Mouse (Mus musculus): ENCODE data around the gene Hmx1. TPM values are rescaled to one million over a fixed set of nuclear protein-coding genes. Genes with fewer than 3 reads are reported as not detected.
A peak's percentile ranks its signal among the peaks of the same experiment; 100 is the strongest.

Hmx1 gene
- under 1 TPM in 1 of 2 experiments, not detected in 1; 0.23 TPM for total RNA-seq (2021)
- long read RNA-seq, experiment 1: 0 reads
- long read RNA-seq, experiment 2: 0 reads

DNA sequence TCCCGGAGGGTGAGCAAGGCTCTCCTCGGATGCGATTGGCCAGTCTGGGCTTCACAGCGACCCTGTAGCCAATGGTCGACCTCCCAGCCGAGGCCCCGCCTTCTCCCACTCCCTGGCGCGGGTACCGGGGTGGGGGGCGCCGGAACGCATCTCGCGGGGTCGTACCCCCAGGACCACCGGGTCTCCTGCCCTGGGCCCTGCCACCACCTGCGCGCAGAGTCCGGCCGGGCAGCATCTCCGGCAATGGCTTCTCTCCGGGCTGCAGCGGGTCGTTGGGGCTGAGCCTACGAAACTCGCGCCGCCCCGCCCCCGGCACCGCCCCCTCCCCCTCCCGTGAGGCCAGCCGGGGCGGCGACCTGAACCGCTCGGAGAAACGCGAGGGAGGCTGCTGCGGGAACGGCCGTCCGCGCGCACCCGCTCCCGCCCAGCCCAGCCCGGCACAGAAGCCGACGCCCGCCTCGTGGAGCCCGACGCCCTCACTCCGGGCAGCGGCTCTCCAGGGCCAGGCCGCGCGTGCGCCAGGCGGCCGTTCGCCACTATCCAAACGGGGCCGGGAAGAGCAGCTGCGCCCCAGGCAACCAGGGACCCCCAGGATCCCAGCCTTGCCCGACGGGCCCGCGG lies at the start of gene Hmx1:
Hmx1 (plus strand) TSS at position 618 of the 621 bp plus-strand sequence.
- peak; percentile 16 to 19 for DNase-seq

DNA sequence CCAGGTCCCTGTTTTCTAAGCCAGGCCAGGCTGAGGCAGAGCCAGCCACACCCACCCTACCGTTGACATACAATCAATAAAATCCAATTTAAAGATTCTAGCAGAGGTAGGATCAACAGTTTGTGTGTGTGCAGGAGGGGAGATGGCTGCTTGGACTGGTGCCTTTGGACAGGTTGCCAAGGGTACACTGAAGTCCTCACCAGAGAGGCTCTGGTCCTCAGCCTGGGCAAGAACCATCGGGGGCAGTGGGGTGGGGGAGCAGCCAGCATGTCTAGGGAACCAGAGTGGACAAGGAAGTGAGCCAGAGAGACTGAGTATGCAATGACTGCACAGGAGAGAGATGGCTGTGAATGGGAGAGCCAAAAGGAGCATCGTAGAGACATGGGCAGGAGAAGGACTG lies 43.8 kb upstream of the Hmx1 start:
- no peak for DNase-seq

DNA sequence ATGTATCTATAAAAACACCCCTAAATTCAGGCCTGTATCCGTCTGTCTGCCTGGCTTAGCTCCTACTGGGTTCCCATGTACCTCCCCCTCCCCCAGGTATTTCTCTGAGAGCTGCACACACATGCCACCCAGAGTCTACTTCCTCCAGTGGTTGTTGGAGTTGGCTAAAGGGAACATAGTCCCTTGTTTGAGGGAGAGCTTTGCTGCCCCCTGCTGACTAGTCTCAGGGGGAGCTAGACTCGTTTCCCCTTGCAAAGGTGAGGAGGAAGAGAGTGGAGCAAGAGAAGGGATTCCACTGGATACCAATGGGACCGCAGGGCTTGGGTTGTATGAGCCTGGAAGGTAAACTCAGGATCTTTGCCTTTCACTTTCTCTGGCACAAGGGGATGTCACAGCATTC lies 40.1 kb upstream of the Hmx1 start:
- DNase-seq: peak; percentile 74 to 86

DNA sequence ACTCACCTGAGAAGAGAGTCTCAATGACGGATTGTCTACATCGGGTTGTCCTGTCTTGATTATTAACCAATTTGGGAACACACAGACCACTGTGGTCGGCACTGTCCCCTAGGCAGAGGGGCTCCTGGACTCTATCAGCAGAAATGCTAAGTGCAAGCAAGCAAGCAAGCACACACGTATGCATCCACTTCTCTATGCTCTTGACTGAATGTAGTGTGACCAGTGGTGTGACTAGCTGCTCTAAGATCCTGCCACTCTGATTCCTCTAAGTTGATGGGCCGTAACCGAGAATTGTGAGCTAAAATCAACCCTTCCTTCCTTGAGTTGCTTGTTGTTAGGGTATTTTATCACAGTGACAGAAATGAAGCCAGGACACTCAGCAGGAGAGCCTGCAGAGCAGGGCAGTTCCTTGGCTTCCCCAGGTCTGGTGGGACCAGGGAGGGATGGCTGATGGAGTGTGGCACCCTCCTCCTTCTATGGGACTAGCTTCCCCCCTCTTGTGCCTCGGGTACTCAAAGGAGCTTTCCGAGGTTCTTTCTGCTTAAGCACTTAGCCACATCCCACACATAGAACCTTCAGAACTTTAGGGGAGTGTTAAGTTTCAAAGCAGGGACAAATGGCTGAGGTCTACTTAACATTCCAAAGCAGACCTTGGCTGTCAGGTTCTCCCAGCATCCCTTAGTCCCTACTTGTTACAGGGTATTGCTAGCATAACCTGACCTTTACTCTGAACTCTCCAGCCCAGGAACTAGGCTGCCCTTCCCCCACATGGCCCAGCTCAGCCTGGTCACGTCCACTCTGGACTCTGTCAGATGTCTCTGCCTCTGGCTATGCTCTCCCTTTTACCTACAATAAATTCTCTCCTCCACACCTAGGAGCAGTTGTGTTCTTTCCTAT lies 31.1 kb upstream of the Hmx1 start:
- no peak for DNase-seq

DNA sequence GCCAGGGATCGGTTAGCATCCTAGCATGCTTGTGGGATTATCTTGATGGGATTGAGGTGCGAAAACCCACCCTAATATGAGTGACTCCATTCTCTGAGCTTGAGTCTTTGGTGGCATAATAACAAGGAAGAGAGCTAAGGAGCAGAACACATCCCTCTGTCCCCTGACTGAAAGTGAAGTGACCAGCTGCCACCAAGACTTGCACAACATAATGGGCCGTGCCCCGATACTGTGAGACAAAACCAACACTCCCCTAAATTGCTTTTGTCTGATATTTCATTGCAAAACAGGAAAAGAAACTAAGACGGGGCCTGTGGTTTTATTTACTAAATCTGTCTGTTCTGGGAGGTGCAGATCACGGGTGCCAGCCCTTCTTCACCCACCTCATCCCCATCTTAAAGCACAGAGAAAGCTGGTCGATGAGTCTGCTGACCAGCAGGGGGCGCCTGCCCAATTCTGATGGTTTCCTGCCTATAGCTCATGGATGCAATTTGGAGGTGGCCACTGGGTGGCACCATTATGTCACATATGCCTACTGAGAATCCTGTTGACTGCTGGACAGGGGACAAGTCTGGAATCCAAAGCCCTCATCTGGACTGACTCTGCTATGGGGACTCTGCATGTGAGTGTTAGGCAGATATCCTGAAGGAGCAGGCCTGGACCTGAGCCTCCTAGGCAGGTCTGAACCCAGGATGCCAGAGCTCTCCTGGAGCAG lies 27.2 kb upstream of the Hmx1 start:
- DNase-seq: peak; percentile 92 to 94

DNA sequence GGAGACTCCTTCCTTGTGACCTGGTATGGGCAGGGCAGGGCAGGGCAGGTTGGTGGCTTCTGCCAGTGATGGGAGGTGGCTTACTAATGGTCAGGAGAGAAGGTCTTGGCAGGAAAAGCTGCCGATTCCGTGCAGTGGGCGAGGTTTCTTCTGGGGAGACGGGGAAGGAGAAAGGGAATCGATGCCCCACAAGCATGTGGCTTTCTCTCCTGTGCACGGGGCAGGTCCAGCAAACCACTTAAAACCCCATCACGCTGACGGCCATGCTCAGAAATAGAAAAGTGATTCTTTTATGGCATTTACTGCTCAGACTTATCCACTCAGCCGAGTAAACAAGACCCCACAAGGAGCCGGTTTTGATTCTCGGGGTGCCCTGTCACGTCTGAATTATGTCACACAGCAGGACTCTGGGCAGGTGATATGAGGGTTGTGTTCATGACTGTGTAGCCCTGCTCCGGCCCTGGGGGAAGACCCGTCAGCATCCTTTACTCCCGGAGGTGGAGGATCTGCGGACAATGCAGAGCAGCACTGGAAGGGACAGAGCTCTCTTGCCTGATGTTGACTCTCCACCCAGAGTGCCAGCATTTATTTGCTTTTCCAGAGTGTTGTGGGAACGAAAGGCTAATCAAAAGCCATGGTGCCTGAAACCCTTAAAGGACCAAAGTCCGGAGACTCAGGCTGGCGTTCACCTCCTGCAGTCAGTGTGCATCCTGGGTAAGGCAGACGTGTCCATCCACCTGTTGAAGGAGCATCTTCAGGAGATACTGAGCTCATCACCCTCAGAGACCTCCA lies 22.5 kb upstream of the Hmx1 start:
- no peak for DNase-seq

DNA sequence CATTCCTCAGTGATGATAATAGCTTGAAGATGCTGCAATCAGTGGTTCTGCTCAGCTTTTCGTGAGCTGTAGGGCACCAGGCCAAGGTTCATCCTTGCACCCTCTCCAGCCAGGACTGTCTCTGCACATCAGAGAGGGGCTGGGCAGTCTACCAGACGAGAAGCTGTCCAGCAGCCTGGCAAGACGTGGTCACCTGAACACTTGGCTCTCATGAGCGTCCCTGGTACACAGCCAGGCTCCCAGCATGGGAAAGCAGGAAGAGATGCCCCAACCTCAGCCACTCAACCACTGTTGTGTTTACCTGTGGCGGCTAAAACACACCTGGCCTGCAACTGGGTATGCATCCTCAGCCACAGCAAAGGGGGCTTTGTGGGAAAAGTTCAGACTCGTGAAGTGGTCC lies 20.0 kb upstream of the Hmx1 start:
- DNase-seq: no peak

DNA sequence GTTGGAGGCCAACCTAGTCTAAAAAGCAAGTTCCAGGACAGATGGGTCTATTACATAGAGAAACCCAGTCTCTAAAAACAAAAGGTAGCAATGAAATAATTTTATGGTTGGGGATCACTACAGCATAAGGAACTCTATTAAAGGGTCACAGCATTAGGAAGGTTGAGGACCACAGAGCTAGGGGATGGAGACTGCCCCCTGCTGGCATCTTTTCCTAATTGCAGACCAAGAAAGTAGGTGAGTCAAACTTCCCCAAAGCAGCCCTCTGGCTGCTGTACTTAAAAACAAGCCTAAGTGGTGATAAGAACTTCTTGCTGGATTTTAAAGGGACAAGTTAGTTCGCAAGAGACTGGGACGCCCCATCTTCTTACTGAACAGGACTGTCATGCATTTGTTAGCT lies 9.8 kb upstream of the Hmx1 start:
- no peak for DNase-seq

DNA sequence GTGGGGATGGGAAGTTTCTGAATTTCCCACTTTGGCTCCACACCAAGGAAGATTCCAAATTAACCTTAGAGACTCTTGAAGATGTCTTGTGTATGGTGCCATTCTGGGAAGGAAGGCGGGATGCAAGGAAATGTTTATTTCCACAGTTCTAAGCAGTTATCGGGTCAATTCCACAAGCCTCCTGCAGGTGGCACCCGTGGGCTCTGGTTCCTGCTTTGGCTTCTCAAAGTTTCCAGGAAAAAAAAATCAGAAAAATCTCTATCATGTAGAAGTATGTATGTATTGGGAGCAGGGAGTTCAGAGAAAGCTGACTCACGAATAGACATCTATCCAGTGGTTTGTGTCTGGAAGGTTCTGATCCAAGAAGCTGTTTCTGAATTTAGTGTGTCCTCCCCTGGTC lies 9.1 kb upstream of the Hmx1 start:
- peak; percentile 16 to 46 for DNase-seq

DNA sequence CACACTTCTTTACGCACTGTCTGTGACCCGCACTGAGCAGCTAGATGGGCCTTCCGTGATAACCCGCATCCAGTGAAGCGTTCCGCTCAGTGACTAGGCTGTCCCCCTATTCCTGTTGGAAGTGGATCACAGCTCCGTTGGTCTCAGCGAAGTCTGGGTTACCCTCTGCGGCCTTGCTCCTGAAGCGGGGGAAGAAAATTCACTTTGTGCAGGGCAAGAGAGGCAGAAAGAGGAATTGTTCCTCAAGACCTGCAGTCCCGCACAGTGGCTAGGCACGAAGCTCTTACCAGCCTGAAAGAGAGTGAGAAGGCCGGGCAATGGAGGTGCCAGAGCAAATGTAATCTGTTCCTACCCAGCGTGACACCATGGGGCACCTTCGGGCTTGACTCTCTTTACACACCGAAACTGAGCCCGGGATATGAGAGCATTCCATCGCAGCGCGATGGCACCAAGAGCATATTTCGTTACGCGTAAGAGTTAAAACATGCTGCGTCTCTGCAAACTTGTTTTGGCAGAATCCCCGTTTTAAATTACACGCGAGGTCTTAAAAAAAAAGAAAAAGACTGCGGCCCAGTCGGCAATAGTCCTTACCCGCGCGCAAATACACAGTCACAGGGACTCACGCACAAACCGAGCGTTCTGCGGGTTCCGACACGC lies 946 bp upstream of the Hmx1 start:
- no peak for DNase-seq

DNA sequence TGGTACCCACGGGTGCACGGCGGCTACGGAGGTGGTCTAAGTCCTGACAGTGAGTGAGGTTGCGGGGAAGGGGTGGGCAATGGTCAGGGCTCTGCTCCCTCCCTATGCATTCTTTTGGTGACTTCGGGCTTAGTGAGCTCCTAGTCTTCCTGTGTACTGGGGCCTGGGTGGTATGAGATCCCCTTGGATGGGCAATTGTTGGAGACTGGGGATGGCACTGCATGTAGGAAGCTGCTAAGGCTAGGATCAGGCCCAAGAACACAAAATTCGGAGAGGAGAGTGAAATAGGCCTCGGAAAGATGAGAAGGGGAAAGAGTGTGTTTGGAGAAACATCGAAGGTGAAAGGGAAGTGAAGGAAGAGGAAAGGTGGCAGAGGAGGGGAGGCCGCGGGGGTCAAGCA lies 533 bp downstream of the Hmx1 start:
- no peak for DNase-seq

DNA sequence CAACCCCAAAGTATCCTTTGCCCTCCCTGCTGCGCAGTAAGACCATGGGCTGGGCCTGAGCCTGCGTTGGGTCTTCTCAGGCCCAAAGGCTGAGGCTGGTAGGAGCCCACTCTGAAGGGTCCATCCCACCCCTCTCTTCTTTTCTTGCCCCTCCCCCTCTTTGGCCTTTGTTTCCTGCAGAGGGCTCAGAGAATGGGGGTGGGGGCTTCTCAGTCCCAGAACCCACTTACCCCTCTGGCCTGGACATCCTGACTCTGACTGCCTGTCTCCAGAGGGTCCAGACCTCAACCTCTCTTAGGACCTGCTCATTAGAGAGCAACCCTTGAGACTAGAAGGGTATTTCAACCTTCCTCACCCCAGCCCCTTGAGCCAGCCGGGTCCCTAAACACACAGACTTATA lies 1.0 kb downstream of the Hmx1 start:
- no peak for DNase-seq

DNA sequence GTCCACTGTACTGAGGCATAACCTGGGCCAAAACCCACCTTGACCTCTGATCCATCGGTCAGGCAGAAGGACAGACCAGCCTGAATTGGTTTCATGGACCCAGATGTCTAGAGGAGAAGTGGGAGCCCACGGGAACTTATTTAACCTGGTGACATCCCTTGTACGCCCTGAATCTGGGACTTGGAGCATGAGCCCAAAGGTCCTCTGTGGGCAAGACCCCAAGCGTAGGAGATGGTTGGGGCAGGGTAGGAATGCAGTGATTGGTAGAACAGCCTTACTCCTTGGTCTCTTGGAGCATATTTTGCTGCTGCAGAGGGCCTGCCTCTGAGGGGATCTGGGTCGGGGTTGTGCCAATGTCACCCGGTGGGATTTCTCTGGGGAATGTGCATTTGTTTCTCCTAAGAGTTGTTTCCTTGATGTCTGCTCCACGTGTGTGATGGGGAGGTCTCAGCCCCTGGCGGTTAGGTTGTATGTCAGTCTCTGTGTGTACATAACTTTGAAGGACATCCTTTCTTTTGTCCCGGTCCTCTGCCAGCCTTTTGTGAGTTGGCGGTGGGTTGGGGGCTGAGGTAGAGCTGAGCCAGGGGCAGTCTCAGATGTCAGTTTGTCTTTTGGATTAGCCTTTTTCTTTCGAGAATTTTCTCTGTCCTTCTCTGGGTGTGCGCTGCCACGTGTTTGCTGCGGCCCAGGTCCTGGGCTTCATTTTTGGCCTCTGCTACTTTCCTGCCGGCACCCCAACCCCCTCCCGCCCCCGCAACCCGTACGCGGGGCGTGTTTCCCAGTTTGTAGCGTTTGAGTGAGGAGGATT lies 2.1 kb downstream of the Hmx1 start:
- no peak for DNase-seq

DNA sequence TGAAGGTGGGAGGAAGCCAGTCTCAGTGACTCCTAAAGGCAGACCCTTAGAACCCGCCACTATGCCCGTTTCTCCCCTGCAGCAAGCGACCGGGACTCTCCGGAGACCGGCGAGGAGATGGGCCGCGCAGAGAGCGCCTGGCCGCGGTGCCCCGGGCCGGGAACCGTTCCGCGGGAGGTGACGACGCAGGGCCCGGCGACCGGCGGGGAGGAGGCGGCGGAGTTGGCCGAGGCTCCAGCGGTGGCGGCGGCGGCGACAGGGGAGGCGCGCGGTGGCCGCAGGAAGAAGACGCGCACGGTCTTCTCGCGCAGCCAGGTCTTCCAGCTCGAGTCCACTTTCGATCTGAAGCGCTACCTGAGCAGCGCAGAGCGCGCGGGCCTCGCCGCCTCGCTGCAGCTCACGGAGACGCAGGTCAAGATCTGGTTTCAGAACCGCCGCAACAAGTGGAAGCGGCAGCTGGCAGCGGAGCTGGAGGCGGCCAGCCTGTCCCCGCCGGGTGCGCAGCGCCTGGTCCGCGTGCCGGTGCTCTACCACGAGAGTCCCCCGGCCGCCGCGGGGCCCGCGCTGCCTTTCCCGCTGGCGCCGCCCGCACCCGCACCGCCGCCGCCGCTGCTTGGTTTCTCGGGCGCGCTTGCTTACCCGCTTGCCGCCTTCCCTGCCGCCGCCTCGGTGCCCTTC lies 2.9 kb downstream of the Hmx1 start:
- DNase-seq: peak; percentile 13 to 15

DNA sequence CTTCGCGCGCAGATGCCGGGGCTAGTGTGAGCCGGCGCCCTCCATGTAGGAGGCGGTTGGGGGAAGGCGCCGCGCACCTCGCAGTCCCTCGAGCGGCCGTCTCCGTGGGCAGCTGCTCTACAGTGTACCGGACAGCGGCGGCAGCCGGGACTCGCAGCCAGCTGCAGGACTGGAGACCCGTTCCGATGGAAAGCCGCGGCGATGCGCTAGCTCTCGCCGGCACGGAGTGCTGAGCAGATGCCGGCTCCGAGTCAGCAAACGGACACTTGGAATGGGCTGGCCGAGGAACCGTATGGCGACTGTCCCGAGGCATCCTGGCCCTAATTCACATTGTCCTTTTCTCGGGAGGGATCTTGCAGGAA lies 3.4 kb downstream of the Hmx1 start:
- DNase-seq: no peak

DNA sequence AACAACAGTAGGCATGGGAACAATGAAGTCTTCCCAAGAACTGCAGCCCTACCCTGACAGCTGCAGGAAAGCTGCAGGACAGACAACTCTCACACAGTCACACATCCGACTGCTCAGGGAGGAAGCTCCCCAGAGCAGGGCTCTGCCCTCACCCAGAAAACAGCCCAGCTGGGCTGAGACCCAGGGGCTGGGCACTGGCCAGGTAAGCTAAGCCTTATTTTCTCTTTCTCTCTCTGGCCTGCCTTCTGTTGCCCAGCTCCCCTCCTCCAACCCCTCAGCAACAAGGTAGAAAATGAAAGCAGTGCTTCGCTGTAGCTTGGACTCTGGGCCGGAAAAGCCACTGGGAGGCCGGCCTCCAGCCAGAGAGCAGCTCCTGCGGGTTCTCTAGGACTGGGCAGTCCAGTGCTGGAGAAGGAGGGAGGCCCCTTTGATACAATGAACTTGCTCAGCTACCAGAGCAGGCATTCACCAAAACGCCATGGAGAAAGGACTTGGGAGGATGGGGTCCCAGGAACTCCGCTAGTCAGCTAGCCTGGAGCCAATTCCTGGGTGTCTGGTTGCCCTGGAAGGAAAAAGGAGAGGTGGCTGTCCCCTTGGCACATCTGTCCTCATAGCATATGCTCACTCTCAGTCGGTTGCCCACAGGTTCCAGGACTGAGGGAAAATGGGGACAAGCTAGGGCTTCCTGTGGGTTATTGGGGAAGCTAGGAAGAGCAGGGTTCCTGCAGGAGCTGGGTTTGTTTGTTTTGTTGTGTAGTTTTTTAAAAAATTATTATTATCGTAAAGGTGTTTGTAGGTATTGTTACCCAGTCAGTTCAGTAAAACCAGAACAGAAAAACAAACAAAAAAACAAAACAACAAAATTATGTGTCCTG lies 6.9 kb downstream of the Hmx1 start:
- no peak for DNase-seq

DNA sequence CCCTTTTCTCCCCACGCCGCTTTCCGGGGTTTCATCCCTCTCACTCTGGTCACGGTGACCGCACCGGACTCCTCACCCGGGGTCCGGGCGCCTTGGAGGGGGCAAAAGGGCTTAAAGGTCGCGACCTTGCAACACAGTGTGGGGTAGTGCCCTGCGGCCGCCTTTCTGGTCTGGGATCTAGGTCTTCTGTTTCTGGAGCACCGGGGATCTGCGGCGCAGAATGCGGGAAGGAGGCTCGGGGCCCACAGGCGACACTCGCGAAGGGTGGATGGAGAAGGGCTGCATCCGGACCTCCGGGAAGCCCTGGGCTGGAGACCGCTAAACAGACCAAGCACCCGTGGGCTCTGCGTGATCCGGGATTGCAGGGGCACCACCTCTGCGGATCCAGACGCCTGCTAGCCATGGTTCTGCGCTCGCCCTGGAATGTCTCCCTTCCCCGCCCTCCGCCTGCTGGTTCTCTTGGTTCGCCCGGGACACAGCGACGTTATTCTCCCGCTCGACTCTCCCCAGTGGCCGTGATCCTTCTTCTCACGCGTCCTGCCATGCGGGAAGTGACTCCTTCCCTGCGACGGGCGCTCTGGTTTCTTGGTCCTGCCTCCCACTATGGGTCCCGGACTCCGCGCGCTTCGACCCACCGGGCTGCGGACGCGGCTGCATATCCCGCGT lies 8.2 kb downstream of the Hmx1 start:
- DNase-seq: no peak

DNA sequence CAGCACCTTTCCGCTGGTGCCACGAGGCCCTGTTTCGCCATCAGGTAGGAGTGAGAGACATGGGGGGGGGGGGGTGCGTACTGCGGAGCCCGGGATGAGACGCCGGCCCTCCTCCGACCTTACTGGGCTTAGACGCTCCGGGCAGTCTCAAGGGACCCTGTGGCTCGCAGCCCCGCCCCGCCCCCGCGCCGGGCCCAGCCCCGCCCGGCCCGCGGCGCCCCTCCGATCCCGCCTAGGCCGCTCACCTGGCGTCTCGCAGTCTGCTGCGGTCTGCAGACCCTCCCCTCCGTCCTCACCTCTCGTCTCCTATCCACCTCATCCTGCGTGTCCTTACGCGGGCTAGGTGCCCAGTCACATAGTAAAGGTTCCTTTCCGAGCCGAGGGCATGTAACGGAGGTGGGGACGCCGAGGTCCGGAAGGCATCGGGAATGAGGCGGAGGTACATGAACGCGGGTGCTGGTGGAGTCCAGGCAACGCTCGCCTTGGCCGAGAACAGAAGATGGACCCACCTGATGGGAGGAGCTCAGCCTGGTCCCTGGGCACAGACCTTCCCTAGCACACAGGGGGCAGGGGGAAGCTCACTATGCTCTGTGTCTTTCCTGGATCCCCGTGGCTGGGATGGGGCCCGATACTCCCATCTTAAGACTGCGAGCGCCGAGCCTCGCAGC lies 8.9 kb downstream of the Hmx1 start:
- DNase-seq: no peak

Data from adrenal gland, postnatal 36 days (tissue).